Mouse (Mus musculus): Measurements from ENCODE around the gene Gm973.
"Not testable (repeated sequence)": the region's sequence is repeated elsewhere in the genome, so short reads cannot be mapped to it uniquely, and the experiment has no call there.

Gene Gm973

DNA sequence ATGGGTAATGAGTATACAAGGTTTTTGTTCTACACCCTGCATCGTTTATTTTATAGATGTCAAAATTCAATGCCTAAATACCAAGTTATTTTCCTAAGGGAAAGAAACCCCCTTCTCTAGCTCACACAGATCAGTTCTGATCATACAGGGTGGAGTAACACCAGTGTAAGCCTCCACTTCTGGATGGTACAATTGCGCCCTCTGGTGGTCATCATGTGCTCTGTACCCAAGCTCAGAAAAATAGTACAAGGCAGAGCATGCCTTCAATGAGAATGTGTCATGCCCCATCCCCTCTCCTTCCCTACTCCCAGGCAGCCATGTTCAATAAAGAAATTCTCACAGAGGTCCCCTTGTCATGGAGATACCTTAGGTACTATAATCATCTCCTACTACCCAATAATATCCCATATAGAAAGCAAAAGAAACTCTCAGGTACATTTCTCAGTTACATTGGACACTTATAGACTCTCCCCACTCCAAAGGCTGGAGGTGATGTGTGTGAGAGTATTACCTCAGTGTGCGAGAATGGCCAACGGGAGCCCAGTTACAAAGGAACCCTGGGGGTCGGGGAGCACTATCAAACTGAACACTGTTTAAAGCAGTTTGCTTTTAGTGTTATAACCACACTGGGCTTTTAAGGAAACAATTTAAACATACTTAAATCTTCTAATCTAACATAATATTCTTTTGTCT is 107.4 kb downstream of the Gm973 start:
- no peaks in the 10 kb centered on the region for H3K27me3 ChIP-seq (ENCODE audit: insufficient read depth, low read length)
- no peak overlapping the region for H3K4me3 ChIP-seq (replicated peaks; ENCODE audit: low read length)
- H3K4me1 ChIP-seq (replicated peaks; ENCODE audit: low read depth, low read length), result no peaks in the 10 kb centered on the region; the same call in 1 of the 2 replicates
- peaks cover 15% of the 10 kb centered on the region for H3K9me3 ChIP-seq (ENCODE audit: low read length)
- TF ChIP-seq CTCF (conservative IDR thresholded peaks at IDR 0.05; ENCODE audit: low read length) (peak; percentile 84), POU5F1 (IDR thresholded peaks at IDR 0.05; ENCODE audit: borderline replicate concordance, low read length) (no peak)
- no peaks in the 10 kb centered on the region for H3K36me3 ChIP-seq (ENCODE audit: insufficient read depth, low read length)

DNA sequence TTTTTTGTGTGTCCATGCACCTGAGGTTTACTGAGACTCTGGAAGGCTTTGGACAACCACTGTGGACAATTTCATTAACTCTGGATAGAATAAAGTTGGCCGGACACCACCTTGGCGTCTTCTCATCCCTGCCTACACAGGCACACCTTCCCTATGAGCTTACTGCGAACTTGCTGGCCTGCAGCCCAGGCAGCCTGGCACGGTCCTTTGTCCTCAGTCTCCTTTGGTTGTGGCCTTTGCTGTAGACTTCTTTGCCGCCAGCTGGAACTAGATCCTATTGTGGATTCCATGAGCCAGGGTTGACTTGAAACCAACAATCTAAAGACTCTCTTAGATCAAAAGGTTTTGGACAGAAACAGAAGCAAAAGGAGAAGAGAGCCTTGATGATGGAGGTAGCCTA is 109.3 kb downstream of the Gm973 start:
- peaks cover 15% of the 10 kb centered on the region for H3K9me3 ChIP-seq (ENCODE audit: low read length)
- TF ChIP-seq CTCF (conservative IDR thresholded peaks at IDR 0.05; ENCODE audit: low read length) (no peak), NANOG (IDR thresholded peaks at IDR 0.05; ENCODE audit: borderline replicate concordance, low read length) (no peak), POU5F1 (IDR thresholded peaks at IDR 0.05; ENCODE audit: borderline replicate concordance, low read length) (no peak)
- H3K4me1 ChIP-seq (replicated peaks; ENCODE audit: low read depth, low read length), result peaks cover 7% of the 10 kb centered on the region
- no peak overlapping the region for H3K4me3 ChIP-seq (replicated peaks; ENCODE audit: low read length)
- H3K27me3 ChIP-seq (ENCODE audit: insufficient read depth, low read length), result no peaks in the 10 kb centered on the region
- no peaks in the 10 kb centered on the region for H3K36me3 ChIP-seq (ENCODE audit: insufficient read depth, low read length)

DNA sequence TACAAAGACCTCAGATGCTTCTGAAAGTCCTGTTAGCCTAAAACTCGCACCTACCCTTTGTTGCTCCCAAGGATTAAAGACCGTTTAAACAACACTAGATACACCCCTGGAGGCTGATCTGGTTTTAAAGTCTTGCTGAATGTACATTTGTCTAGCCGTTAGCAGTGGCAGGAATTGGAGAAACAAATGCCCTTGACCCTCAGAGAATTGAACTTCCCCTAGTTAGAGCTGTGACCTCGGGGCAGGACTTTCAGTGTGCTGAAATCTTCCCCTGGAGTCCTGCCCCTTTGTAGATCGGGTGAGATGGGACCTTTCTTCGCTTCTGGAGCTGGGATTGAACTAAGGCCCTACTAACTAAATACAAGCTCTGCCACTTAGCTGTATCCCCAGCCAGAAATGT is 113.1 kb downstream of the Gm973 start:
- TF ChIP-seq POU5F1 (IDR thresholded peaks at IDR 0.05; ENCODE audit: borderline replicate concordance, low read length) (no peak), NANOG (IDR thresholded peaks at IDR 0.05; ENCODE audit: borderline replicate concordance, low read length) (peak; percentile 77; the same call in 1 of the 2 replicates)
- Histone ChIP-seq H3K36me3 (ENCODE audit: insufficient read depth, low read length) (no peaks in the 10 kb centered on the region), H3K27me3 (ENCODE audit: insufficient read depth, low read length) (no peaks in the 10 kb centered on the region), H3K9me3 (ENCODE audit: low read length) (no peaks in the 10 kb centered on the region), H3K4me1 (replicated peaks; ENCODE audit: low read depth, low read length) (peaks cover 7% of the 10 kb centered on the region), H3K4me3 (replicated peaks; ENCODE audit: low read length) (no peak overlapping the region)

DNA sequence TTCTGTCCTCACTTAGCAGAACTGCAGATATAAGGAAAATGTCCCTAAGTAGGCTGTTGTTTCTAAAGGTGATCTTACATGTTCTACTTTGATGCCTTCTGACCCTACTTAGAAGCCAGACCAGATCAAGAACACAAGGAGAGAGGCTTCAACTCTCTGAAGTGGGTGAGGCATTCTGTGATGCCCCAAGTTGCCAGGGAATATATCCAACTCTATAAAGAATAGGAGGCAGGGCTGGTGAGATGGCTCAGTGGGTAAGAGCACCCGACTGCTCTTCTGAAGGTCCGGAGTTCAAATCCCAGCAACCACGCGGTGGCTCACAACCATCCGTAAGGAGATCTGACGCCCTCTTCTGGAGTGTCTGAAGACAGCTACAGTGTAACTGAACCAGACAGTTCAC is 114.3 kb downstream of the Gm973 start:
- not testable (repeated sequence) for H3K9me3 ChIP-seq (ENCODE audit: low read length); H3K4me1 ChIP-seq (replicated peaks; ENCODE audit: low read depth, low read length); H3K36me3 ChIP-seq (ENCODE audit: insufficient read depth, low read length); H3K4me3 ChIP-seq (replicated peaks; ENCODE audit: low read length); H3K27me3 ChIP-seq (ENCODE audit: insufficient read depth, low read length)

DNA sequence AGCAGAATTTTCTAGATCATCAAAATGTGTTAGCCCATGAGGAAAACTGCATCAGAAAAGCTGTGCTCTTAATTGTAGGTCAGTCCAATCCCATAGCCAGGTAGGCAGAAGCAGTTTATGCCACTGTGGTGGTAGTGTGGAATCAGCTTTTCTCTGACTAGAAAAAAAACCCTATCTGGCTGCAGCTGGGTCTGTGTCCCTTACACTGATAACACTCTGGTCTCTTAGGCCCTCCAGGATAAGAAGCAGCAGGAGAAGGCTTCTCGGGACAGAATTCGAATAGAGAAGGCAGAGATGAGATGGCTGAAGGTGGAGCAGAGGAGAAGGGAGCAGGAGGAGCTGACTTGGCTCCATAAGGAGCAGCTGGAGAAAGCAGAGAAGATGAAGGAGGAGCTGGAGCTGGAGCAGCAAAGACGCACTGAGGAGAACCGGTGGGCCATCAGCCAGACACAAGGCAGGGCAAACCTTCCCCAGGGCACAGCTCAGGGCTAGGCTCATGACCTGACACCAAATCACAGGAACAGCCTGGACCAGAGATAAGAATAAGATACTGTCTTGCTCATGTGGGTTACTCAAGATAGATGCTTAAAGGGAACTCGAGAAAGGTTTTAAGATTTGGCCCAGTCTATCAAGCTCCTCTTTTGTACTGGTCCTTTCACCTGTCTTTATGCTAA is 116.1 kb downstream of the Gm973 start:
- no peaks in the 10 kb centered on the region for H3K9me3 ChIP-seq (ENCODE audit: low read length)
- no peak for TF ChIP-seq NANOG (IDR thresholded peaks at IDR 0.05; ENCODE audit: borderline replicate concordance, low read length)
- TF ChIP-seq CTCF (conservative IDR thresholded peaks at IDR 0.05; ENCODE audit: low read length), result no peak
- TF ChIP-seq POU5F1 (IDR thresholded peaks at IDR 0.05; ENCODE audit: borderline replicate concordance, low read length), result no peak
- no peaks in the 10 kb centered on the region for H3K27me3 ChIP-seq (ENCODE audit: insufficient read depth, low read length)
- H3K4me3 ChIP-seq (replicated peaks; ENCODE audit: low read length), result no peak overlapping the region
- H3K4me1 ChIP-seq (replicated peaks; ENCODE audit: low read depth, low read length), result peaks cover 7% of the 10 kb centered on the region
- no peaks in the 10 kb centered on the region for H3K36me3 ChIP-seq (ENCODE audit: insufficient read depth, low read length)

DNA sequence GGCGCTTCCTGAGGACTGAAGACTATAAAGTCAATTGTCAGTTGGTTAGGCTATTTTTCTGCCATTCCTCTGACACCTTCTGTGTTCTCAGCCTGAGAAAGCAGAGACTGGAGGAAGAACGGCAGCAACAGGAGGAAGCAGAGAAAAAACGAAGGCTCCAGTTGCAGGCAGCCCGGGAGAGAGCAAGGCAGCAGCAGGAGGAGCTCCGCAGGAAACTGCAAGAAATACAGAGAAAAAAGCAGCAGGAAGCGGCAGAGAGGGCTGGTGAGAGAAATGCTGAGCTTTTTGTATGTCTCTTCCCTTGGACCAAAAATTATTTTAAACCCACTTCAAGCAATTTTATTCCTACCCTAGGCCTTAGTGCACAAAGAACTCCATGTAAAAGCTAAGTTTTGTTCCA is 117.0 kb downstream of the Gm973 start:
- no peaks in the 10 kb centered on the region for H3K9me3 ChIP-seq (ENCODE audit: low read length)
- TF ChIP-seq CTCF (conservative IDR thresholded peaks at IDR 0.05; ENCODE audit: low read length), result no peak
- TF ChIP-seq NANOG (IDR thresholded peaks at IDR 0.05; ENCODE audit: borderline replicate concordance, low read length), result no peak
- TF ChIP-seq POU5F1 (IDR thresholded peaks at IDR 0.05; ENCODE audit: borderline replicate concordance, low read length), result no peak
- no peaks in the 10 kb centered on the region for H3K27me3 ChIP-seq (ENCODE audit: insufficient read depth, low read length)
- no peak overlapping the region for H3K4me3 ChIP-seq (replicated peaks; ENCODE audit: low read length)
- no peaks in the 10 kb centered on the region for H3K36me3 ChIP-seq (ENCODE audit: insufficient read depth, low read length)
- H3K4me1 ChIP-seq (replicated peaks; ENCODE audit: low read depth, low read length), result peaks cover 7% of the 10 kb centered on the region

DNA sequence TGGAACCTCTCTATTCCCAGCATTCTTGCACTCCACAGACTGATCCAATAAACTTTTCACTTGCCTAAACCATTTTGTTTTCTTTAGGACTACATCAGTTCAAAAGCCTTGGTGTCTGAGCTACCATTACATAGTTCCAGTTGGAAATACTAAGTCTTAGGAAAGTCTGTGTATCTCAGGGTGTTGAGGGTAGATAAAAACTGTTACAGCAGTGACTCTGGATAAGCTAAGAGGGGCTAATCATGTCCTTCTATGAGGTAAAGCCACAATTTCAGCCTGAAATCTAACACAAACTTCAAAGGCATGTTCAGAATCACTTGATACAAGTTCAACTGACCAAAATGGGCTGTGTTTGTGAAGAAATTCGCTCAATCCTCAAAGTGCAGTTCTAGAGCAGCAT is 120.3 kb downstream of the Gm973 start:
- Histone ChIP-seq H3K27me3 (ENCODE audit: insufficient read depth, low read length) (no peaks in the 10 kb centered on the region), H3K4me1 (replicated peaks; ENCODE audit: low read depth, low read length) (no peaks in the 10 kb centered on the region), H3K36me3 (ENCODE audit: insufficient read depth, low read length) (peaks cover 19% of the 10 kb centered on the region), H3K9me3 (ENCODE audit: low read length) (no peaks in the 10 kb centered on the region), H3K4me3 (replicated peaks; ENCODE audit: low read length) (no peak overlapping the region)
- TF ChIP-seq NANOG (IDR thresholded peaks at IDR 0.05; ENCODE audit: borderline replicate concordance, low read length), result no peak
- no peak for TF ChIP-seq POU5F1 (IDR thresholded peaks at IDR 0.05; ENCODE audit: borderline replicate concordance, low read length)
- no peak for TF ChIP-seq CTCF (conservative IDR thresholded peaks at IDR 0.05; ENCODE audit: low read length)

DNA sequence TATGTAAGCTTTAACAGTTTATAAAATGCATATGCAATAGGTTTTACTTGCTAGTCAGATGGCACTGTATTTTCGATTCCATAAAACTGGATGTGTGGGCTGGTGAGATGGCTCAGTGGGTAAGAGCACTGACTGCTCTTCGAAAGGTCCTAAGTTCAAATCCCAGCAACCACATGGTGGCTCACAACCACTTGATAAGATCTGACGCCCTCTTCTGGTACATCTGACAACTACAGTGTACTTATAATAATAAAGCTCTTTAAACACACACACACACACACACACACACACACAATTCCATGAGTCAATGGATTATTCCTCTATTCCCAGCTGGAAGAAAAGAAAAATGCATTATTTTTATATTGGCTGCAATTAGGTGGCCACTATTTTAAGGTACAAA is 122.3 kb downstream of the Gm973 start:
- Histone ChIP-seq H3K36me3 (ENCODE audit: insufficient read depth, low read length) (peaks cover 39% of the 10 kb centered on the region), H3K9me3 (ENCODE audit: low read length) (no peaks in the 10 kb centered on the region), H3K27me3 (ENCODE audit: insufficient read depth, low read length) (no peaks in the 10 kb centered on the region), H3K4me3 (replicated peaks; ENCODE audit: low read length) (no peak overlapping the region), H3K4me1 (replicated peaks; ENCODE audit: low read depth, low read length) (no peaks in the 10 kb centered on the region)
- TF ChIP-seq NANOG (IDR thresholded peaks at IDR 0.05; ENCODE audit: borderline replicate concordance, low read length) (no peak), CTCF (conservative IDR thresholded peaks at IDR 0.05; ENCODE audit: low read length) (peak; percentile 33; the same call in 1 of the 2 replicates)

DNA sequence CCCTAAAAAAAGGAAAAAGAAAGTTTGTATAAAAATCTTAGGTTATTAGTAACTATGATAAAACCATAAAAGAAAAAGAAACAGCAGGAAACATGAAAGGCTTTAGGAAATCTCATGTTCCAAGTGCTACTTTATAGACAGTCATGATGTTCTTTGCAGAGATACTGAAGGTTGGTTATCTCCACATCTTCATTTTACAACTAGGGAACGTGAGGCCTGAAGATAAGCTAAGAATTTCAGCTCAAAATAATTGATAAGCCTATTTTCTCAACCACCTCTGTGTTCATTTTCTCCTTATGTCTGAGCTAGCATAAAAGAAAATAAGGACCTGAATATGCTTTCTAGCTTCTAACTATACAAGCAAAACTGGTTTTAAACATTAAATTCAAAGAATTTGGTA is 126.4 kb downstream of the Gm973 start:
- Histone ChIP-seq H3K4me3 (replicated peaks; ENCODE audit: low read length) (no peak overlapping the region), H3K4me1 (replicated peaks; ENCODE audit: low read depth, low read length) (0 out of 2 replicates have a peak, but pooled peaks cover 6% of the 10 kb centered on the region), H3K9me3 (ENCODE audit: low read length) (no peaks in the 10 kb centered on the region), H3K36me3 (ENCODE audit: insufficient read depth, low read length) (peaks cover 72% of the 10 kb centered on the region), H3K27me3 (ENCODE audit: insufficient read depth, low read length) (no peaks in the 10 kb centered on the region)
- TF ChIP-seq POU5F1 (IDR thresholded peaks at IDR 0.05; ENCODE audit: borderline replicate concordance, low read length) (no peak), NANOG (IDR thresholded peaks at IDR 0.05; ENCODE audit: borderline replicate concordance, low read length) (no peak), CTCF (conservative IDR thresholded peaks at IDR 0.05; ENCODE audit: low read length) (no peak)

DNA sequence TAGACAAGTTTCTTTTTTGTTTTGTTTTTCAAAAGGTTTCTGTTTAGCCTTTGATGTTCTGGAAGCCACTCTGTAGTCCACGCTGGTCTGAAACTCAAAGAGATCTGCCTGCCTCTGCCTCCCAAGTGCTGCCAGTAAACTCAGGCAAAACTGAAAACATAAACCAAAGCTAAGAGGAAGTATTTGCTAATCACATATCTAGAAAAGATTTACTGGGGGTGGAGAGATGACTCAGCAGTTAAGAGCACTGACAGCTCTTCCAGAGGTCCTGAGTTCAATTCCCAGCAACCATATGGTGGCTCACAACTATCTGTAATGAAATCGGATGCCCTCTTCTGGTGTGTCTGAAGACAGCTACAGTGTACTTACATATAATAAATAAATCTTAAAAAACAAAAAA is 130.4 kb downstream of the Gm973 start:
- not testable (repeated sequence) for H3K4me3 ChIP-seq (replicated peaks; ENCODE audit: low read length); H3K27me3 ChIP-seq (ENCODE audit: insufficient read depth, low read length); H3K9me3 ChIP-seq (ENCODE audit: low read length); H3K4me1 ChIP-seq (replicated peaks; ENCODE audit: low read depth, low read length)
- H3K36me3 ChIP-seq (ENCODE audit: insufficient read depth, low read length), result peaks cover 87% of the 10 kb centered on the region
